Mouse (Mus musculus) ES-CJ7 (cell line): ENCODE measurements around the gene P3h1.

Experiments used
- DNase-seq: peaks from one replicate; pipeline ENCODE4 v3.0.0; 2011; ENCODE audit warnings: low read depth, low spot score

The P3h1 gene

DNA sequence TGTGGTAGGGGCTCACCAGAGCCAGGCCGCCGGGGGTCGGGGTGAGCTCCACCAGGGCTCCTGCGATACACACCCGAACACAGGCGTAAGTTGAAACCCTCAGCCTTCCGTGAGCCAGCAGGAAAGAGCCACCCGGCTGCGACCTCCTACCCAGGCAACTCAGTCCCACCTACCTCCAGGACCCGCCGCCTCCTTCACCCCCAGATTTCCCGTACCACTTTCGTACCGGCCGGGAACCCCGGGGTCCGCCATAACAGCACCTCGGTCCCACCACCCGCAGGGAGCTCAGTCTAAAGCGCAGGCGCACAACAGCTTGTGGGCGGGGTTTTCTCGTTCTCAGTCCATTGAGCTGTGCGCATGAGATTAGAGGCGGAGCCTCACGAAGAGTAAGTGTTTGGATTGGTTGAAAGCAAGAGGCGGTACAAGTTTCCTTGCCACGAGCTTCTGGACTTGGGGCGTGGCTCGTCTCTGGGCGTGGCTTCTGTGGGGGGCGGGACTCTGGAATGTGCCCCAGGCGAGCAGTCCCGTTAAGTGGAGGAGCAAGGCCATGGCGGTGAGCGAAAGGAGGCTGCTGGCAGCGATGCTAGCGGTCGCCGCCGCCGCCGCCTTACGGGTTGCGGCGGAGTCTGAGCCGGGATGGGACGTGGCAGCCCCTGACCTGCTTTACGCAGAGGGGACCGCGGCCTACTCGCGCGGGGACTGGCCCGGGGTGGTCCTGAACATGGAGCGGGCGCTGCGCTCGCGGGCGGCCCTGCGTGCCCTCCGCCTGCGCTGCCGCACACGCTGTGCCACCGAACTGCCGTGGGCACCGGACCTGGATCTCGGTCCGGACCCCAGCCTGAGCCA is at the start of gene P3h1, which contains the start of gene AU022252:
TSS of gene P3h1 (plus strand) at position 506 of the 846 bp plus-strand sequence.
TSS of gene AU022252 (minus strand) at position 303 of the 846 bp plus-strand sequence.
- peak; percentile 99 for DNase-seq

DNA sequence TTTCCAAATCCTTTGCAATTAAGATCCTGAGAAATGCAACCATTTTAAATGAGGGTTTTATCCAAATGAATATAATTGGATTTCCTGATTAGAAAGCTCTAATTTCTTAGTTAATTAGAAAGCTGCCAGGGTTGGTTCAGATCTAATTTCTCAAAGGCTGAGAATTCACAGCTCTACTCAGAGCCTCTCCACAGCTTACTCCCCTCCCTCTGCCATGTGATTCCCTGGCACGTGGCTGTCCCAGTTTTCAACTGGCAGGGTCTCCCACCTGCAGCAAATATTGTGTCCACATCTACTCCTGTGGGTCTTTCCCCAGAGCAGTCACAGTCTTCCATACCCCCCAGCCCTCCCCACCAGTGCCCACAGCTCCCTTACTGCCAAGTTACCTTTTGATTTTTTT is 49.2 kb upstream of the P3h1 start:
- DNase-seq, result no peak

DNA sequence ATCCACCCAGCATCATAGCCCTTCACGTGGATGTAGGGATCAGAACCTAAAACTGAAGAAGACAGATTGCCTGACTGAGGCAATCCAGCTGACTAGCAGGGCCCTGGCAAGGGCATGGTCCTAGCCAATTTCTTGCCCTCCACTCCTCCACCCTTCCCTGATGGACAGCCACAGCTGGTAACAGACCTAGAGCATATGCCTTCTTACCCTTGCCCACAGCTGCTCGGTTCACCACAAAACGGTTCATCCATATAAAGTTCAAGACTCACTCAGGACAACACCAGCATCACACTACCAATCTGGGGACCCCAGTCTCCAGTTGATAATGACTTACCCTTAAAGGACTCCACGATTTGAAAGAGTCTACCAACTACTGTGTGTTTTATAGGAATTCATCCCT is 46.9 kb upstream of the P3h1 start:
- DNase-seq, result no peak

DNA sequence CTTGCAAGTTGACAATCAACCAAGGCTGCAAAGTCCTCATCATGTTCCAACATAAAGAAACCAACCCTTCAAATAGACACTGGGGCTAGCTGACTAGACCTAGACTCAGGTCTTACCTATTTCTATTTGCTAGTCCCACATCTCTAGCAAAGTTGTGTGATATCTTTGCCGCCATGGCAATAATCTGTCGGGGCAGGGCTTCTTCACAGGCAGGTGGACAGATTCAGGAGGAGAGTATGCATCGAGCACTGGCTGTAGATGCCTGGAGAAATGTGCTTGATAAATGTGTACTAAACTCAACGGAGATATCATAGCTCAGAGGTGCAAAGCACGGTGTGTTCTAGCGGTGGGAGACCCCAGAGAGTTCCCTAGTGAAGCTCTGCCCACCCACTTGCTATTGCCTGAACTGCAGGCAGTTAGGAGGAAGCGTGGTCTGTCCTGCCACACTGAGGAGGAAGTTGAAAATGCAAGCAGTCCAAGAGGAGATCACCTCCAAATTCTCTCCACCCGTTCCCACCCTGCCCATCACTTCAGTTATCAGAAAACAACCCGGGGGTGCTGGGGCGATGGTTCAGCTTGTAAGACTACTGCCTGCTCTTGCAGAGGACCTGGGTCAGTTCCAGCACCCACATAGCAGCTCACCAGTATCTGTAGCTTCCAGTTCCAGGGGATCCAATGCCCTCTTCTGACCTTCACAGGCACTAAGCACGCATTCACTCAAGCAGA is 44.5 kb upstream of the P3h1 start:
- DNase-seq, result no peak

DNA sequence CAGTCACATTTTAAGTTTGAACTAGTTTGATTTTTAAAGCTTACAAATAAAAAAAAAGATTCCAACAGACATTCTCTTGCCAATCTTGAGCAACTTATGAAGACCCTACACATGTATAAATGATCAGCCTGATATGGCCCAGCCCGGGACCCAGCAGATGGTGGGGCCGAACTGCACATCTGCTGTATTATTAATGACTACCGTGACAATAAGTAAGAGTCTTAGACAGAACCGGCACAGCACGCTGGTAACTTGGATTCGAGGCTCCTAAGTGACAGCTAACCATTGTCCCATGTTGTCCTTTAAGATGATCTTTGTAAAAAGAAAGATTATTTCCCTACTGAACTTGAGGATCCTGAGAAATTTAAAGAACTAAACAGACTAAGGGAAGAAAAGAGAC is 43.3 kb upstream of the P3h1 start:
- DNase-seq, result no peak

DNA sequence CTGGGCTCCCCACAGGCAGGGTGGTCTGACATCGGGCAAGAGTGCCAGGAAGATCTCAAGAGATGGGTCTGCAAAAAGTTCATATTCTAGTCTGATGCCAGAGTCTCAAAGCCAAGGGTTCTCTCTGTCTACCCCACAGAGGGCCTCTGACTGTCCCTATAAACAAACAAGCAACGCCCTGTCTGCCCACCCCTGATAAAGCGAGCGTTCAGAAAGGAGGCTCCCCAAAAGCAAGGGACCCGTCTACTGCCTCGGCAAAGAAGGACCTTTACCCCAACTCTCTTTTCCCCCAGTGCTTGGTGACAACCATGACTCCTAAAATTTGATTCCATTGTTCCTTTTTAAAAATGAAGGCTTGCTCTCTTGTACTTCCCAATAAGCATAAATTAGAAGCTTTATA is 42.9 kb upstream of the P3h1 start, which contains the start of gene Ermap:
TSS of gene Ermap (minus strand) at position 148 of the 400 bp plus-strand sequence.
- no peak for DNase-seq

DNA sequence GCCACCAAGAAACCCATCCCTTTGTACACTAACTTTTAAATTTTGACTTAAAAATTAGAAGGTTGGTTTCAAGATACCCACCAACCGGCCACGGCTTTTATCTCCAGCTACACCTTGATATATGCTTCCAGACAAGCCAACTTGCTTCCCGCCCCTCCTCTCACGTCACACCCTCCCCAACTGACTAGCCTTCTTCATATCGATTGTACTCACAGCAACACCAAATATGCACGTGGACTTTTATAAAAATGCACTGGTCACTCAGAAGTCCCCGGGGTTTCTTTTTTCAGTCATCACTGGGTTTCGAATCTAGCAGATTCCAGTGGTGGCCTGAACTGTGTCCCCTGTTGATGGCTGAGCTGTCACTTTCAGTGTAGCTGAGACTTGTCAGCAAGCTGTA is 42.1 kb upstream of the P3h1 start:
- no peak for DNase-seq

DNA sequence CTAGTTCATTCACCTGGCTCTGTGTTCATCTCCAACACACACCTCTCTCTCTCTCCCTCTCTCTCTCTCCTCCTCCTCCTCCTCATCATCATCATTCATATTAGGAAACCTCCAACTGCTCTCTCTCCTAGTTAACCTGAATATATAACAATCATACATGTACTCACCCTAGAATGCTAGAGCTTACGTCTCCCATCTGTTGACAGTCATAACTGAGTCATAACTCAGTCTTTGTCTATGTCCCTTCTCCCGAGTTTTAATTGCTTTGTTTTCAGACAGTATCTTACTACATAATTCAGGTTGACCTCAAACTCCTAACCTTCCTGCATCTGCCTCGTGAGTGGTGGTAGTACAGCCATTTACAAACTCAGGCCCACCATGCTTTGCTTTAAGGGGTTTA is 41.4 kb upstream of the P3h1 start:
- DNase-seq, result no peak

DNA sequence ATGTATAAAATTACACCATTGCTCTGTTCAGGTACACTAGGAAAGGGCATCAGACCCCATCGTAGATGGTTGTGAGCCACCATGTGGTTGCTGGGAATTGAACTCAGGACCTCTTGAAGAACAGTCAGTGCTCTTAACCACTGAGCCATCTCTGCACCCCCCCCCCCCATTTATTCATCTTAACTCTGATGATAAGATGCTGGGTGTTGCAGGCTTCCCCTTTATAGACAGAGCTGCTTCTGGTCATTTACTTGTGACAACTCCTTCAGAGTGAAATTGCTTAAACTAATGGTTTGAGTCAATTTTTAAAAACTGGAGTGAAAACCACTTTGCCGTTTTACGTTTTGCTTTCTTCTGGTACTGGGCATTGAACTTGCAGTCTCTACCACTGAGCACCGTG is 40.0 kb upstream of the P3h1 start:
- no peak for DNase-seq

DNA sequence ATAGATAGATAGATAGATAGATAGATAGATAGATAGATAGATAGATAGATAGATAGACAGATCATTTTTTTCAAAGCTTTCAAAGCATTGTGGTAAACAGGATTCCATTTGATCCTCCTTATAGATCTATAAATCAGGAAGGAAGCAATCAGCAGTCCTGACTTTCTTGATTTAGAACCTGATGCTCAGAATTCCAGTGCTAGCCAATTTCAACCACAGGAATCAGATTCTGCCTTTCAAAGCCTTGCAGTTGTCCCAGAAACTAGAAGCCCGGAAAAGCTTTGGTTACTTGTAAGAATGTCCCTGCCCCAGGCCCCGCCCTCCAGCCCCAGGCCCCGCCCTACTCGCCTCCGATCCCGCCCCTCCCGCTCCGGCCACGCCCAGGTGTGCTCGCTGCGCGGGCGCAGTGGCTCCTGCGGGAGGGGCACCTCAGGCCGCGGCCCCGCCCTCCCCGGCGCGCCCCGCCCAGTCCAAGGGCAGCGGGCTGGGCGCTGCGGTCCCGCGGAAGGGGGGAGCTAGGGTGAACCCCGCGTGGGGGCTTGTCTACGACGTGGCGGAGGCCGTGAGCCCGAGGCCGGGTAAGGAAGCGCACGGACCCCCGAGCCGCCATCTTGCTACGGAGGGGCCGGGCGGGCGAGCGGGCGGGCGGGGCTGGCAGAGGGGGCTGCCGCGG is 37.7 kb upstream of the P3h1 start, which contains the start of gene Svbp:
TSS of gene Svbp (plus strand) at position 398 of the 673 bp plus-strand sequence.
- peak; percentile 84 for DNase-seq

DNA sequence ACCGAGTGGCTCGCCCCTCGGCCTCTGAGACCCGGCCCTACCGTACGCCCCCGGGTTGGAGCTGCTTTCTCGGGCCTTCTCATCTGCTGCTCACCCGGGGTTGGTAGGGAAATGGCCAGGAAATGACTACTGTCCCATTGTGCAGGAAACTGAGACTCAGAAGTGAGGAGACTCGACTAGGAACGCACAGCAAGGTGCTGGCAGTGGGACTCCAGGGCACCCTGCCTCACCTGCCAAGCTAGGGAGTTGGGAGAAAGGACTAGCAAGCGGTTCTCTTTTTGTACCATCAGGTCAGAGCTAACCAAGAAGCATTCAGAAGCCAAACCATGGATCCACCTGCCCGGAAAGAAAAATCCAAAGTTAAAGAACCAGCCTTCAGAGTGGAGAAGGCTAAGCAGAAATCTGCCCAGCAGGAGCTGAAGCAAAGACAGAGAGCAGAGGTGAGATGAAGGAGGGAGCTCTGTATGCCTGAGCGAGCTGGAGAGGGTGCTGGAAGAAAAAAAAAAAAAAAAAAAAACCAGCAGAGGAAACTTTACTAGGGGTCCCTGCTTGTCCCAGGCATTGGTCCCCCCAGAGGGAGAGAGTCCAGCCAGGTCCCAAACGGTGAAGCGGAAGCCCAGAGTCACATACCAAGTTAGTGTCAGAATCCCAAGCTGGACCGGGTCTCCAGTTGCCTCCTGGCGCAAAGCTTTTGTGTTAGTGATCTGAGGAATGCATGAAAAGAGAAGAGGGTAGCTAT is 37.0 kb upstream of the P3h1 start:
- DNase-seq, result no peak

DNA sequence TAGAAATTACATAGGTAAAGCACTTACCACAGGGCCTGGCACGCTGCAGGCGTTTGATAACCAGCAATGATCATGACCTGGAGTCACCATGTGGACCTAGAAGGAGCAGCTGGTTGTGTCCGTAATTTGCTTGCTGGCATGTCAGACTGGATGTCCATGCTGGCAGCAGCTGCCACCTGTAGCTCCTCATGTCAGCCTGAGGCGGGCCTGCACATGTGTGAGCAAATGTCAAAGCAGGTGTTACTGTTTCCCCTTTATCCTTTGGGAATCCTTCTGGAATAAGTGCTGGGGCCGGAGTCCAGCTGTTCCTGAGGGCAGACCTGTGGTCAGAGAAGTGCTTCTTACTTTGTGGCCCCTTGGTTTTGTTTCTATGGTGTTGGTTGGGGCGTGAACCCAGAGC is 34.6 kb upstream of the P3h1 start:
- no peak for DNase-seq

DNA sequence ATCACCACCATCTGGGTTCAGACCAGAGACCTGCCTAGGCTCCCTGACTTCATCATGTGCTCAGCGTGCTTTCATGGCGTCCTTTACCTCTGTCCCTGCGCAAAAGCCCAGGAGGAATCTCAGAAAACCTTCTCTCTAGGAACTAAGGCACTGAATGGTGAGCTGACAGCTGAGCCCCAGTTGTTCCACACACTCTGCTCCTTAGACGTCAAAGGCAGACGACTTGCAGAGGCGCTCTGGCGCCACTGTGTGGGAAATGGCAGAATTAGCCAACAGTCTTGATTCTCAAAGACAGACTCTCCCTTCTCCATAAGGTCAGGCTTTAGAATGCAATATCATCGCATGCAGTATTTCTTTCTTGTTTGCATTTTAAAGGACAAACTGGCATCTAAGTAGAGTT is 28.0 kb upstream of the P3h1 start:
- peak; percentile 69 for DNase-seq

DNA sequence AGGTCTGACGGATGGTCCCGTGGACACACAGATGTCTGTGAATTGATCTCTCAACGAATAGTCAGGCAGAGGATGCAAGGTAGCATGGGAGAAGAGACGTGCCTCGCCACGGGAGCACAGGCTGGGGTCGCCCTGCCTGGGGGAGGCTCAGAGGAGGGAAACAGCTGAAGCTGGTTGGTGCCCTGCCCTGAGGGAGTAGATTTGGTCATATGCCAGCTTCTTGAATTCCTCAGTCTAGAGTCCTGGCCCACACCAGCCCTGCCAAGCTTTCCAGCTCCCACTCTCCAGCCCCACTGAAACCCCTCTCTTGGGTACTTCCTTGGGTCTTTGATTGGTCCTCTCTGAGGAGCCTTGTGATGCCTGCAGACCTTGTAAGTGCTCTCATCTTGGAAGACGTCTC is 16.0 kb upstream of the P3h1 start:
- DNase-seq, result no peak

DNA sequence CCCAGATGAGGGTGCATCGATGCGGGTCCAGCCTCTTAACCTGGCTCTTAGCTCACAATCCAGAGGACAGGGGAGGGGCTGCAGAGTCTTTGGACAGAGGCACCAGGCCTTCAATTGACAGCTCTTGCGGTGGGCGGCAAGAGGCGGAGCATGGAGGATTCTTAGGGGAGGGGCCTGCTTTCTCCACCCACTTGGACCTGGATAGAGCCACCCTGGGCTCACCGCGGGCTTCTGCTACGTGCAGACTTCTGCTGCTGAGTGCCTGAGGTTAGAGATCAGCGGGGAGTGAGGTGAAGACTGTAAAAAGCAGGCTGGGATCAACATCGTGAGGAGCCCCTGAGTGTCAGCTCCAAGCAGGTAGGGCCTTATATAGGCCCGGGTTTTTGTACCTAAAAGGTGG is 14.5 kb upstream of the P3h1 start, which contains the start of gene Tmem269:
TSS of gene Tmem269 (minus strand) at position 49 of the 400 bp plus-strand sequence.
- peak; percentile 47 for DNase-seq

DNA sequence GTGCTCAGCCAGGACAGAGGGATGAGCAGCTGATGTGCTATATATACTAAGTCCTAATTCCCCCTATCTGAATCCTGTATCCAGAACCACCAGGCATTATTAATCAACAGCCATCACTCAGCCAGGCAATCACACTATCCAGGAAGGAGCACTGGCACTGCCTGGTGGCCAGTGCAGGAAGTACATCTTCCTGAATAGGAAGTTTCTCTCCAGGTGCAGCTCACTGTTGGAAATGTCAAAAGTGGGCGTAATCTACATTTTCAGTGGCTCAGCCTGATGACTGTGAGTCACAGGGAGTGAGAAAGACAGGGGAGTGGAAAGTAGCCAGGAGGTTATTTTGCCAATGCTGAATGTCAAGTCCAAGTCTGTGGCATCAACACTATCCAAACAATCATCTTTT is 9.0 kb upstream of the P3h1 start:
- peak; percentile 83 for DNase-seq

DNA sequence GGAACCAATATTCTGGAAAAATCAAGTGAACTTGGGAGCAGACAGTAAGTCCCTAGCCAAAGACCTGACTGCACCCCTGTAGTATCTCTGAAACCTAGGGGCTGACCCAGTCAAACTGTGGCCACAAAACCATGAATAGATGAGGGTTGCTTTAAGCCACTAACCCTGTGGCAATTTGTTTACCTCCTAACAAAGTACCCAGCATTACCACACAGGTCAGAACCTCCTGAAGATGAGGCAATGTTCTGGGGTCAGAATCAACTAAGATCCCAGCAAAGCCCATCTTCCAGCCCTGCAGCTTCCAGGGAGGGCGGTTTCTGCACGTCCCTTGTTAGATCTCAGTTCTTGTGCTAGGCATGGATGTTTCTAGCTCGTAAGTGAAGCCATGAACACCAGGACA is 8.2 kb upstream of the P3h1 start:
- no peak for DNase-seq

DNA sequence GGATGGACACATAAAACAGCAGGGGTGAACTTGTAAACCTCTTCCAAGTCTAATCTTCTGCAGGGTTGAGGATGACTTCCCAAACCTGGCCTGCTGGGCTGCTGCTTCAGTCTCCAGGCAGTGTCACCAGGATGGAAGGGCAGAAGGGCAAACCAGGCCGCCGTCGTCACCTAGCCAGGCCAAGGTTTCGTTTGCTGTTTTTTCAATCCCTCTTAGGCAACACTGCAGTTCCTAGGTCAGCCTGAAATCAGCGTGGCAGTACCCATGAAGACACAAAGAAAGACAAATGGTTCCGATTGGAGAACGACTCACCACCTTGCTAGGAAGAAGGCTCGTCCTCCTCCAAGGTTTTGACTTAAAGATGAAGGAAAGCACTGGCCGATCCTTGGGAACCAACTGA is 7.0 kb upstream of the P3h1 start:
- DNase-seq, result no peak

DNA sequence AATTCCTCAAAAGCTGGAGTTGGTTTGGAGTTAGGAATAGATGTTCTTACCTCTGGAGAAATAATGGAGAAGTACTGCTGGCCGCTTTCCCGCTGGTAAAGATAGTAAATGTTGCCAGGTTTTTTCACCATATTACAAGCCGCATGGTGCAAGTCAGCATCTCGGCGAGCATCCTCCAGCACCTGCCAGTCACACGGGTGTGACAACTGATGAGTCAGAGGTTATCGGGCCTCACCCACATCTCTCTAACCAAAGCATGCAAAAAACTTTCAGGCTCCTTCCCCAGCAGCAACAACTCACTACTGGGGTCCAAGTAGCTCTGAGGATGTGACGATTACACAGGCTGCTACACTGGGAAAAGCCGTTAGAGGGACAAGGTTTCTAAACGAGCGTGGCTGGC is 6.0 kb upstream of the P3h1 start:
- DNase-seq, result no peak

DNA sequence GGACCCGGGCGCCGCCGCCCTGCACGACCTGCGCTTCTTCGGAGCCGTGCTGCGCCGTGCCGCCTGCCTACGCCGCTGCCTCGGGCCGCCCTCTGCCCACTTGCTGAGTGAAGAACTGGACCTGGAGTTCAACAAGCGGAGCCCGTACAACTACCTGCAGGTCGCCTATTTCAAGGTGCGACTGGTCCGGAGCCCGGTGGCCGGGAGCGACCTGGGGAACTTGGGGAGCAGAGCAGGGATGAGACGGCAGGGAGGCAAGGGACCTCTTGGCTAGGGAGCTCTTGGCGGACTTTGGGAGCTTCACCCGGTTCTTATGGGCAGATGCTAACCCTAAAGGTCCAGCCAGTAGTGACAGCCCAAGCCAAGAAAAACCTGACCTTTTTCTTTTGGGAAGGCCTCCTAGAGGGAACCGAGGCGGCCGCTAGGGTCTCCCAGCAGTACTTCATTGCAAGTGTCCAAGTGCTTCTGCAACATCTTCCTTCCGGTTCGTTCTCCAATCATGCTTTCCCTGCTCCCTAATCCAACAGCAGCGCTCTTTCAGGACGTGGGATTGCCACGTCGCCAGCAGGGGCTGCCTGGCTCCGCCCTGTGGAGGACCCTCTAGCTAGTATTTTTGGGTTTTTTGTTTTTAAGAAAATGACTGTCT is 664 bp downstream of the P3h1 start:
- peak; percentile 80 for DNase-seq

DNA sequence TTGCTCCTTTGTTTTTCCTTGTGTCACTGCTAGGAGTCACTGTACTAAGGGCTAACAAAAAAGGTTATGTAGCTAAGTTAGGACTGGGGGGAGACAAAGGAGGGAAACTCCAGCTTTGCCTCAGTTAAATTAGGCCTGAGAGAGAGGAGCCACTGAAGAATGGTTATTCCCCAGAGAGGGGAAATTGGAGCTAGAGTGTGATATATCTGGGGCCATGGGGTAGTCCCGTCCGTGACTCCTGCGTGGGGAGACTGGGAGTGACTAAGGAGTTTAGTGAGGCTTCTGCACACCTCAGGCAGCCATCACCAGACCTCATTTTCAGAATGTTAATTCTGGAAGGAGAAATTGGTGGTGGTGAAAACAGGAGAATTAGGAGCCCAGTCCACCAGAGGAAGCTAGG is 1.6 kb downstream of the P3h1 start:
- no peak for DNase-seq
